Mouse (Mus musculus): Measurements from ENCODE around the gene Vmp1. TPM values are rescaled to one million over a fixed set of nuclear protein-coding genes. Genes with fewer than 3 reads are reported as not detected.

The Vmp1 gene
- polyA plus RNA-seq, 3 experiments from 2014 or later, result 484 to 529 (median 503) TPM

- ATAC-seq, result no peak
These were observed 125.4 kb downstream of the Vmp1 start for GRCm38 (mm10) chr11:86558258-86558657.

DNA sequence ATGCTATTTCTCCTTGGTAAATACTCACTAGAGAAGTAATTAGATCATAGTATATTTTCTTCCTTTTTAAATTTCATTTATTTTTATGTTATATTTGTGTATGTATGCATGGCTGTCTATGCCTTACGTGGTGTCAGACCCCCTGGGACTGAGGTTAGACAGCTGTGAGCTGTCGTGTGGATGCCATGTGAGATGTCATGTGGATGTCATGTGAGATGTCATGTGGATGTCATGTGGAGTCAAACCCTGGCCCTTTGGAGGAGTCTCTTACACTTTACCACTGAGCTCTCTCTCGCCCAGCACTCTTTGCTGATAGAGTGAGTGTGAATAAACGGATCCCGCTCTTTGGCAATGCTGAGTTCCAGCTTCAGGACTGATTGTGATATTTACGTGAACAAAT, 130.1 kb downstream of the Vmp1 start:
- no peak for ATAC-seq

DNA sequence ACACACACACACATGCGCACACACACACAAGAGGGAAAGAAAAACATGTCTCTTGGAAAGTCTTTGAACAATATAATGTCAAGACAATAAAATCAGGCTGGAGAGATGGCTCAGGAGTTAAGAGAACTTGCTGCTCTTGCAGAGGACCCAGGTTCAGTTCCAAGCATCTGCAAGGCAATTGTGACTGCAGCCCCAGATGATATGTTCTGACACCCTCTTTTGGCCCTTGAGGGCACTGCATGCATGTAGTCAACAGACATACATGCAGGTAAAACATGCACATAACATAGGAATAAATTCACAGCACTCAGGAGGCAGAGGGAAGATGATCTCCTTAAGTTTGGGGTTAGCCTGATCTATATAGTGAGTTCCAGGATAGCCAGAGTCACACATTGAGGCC, 136.2 kb downstream of the Vmp1 start:
- no peak for ATAC-seq

DNA sequence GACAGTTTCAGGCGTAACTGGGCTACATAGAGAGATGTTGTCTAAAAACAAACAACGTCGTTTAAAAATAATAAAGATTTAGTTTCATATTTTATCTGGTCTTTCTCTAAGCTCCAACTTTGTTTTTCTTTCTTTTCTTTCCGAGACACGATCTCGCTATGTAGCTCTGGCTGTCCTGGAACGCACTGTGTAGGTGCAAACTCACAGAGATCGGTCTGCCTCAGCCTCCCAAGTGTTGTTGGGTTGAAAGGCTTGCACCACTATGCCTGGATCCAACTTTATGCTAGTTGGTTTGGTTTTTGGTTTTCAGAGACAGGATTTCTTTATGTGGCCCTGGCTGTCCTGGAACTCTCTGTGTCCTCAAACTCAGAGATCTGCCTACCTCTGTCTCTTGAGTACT, 138.1 kb downstream of the Vmp1 start:
- ATAC-seq, result no peak

DNA sequence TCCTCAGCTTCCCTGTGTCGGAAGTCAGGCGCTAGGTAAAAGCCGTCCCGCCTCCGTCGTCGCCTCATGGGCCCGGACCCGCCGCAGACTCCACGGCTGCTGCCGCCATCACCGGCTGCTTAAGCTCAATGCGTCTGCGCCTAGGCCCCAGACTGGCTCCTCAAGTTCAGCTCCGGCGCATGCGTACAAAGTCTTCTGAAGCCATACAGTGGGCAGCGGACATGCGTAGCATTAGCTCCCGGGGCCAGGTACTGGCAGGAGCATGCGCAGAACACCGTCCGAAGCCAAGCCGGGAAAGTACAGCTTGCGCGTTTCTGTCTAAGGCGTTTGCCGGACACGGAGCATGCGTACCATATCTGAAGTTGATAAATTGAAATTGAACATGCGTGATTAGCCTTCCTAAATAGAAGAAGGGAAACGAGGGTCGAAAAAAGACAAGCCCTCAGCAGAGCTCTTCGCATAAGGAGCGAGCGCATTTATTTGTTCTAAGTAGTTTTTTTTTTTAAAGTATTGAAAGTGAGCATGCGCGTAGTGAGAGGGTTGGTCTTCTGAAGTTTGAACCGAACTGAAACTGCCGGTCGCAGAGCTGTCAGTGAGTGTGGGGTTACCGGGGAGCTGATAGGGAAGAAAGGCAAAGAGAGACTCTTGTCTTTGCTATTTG, 138.9 kb downstream of the Vmp1 start, which contains the start of the genes Rps6kb1 and Tubd1:
Gene Rps6kb1, minus strand, starts transcription at position 167 of the 661 bp plus-strand sequence.
Gene Tubd1, plus strand, starts transcription at position 353 of the 661 bp plus-strand sequence.
- peak; percentile 91 for ATAC-seq

DNA sequence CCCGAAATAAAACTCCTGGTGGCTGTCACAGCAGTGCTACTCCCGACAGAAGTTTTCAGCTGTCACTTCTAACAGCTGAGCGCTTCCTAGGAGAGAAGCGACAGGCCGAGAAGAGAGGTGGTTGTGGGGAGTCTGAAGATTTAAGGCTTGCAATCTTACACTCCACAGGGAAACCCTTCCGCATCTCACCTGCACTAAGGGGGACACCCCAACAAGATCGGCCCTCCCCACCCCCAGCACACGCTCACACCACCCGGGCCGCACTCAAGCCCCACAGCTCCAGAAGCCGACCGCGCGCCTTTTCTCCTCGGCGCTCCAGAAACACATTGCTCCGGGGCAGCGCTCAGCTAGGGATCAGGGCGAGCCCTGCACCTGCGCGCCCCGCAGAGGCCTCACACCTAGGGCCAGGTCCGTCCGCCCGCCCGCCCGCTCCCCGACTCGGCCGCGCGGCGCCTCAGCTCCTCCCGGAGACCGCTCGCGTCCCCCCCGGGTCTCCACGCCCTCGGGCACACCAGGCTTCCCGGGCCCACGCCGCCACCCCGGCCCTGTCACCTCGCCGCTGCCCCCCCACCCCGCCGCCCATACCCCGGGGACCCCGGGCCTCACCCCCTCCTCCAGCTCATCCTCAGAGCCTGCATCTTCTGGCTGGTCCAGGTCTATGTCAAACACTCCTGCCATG, 139.5 kb downstream of the Vmp1 start:
- no peak for ATAC-seq

DNA sequence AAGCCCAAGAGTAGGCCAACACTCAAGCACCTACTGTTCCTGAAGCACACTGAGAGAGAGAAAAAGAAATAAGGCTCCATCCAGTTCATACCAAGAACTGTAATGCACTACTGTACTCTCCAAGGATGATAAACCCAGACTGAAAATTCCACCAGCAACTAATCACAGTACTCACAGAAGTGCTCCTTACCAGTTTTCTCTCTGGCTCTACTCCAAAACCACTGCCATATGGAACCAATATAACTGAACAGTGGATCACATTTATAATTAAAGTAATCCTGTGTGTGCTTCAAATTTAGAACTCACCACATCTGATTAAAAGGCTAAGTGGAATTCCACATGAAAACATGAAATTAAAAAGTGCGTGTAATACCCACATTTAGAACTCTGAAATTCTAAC, 140.8 kb downstream of the Vmp1 start:
- no peak for ATAC-seq

DNA sequence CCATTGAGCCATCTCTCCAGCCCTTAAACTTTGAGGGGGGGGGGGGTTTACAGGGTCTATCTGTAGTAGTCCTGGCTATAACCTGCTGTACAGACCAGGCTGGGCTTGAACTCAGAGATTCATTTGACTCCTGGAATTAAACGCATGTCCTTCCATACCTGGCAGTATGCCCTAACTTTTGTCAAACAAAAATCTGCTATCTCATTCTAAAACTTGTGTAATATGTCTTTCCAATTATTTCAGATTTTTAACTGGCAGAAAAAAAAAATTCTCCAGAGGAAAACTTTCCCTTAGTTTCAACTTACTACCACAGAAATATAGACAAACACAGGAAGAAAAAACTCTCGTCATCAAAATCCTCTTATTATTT, 143.2 kb downstream of the Vmp1 start:
- no peak for ATAC-seq

DNA sequence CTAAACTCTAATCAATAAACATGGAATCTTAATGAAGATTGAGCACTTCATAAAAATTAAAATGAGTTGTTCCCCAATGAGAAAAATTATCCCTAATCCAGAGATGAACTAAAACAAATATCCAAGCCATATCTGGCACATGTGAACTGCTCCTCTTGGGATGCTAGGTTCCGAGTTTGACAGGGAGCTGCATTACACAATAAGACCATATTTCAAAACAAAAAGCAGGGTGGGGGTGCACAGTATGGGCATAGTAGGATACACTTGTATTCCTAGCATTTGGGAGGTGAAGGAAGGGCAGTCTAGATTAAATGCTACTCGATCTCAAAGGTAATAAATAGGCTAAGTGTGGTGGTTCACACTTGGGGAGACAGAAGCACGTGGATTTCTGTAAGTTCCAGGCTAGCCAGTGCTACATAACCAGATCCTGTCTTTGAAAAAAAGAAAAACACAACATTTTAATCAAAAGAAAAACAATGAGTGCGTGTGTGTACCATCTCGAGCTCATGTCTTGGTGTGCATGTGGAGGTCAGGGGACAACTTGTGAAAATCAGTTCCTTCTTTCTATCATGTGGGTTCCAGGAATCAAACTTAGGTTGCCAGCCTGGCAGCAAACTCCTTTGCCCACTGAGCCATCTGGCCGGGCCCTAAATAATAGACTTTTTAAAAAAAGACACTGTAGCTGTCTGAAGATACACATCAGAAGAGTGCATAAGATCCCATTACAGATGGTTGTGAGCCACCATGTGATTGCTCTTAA, 143.7 kb downstream of the Vmp1 start:
- ATAC-seq, result no peak

- ATAC-seq, result no peak
These were observed 144.8 kb downstream of the Vmp1 start for GRCm38 (mm10) chr11:86538786-86539185.

DNA sequence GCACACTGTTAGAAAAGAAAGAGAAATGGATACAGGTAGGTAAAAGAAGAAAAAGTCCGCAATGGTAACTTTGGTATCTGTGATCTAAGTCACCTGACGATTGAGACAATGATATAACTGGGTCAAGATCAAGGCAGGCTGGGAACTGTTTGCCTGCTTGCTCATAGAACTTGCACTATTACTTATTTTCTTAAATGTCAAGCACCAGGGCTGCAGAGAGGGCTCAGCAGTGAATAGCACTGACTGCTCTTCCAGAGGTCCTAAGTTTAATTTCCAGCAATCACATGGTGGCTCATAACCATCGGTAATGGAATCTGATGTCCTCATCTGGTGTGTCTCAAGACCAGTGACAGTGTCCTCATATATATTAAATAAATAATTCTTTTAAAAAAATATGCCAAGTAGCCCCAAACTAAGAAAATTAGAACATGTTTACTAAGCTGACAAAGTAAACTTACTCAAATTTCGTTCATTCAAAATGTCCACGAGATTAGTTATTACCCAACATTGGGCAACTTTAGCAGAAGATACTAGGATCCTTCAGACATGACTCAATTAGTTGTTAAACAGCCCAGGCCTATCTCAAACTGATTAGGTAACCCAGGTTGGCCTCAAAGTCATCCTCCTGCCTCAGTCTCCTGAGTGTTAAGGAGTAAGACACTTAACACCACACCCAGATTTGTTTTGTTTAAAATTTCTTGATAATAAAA, 149.3 kb downstream of the Vmp1 start:
- ATAC-seq, result no peak

Other genes with a start within 250 kb of the Vmp1 start
- 10 to 100 TPM; 54.8 to 62.4 (median 55.9) TPM for gene Rnft1, start 199.2 kb downstream of the Vmp1 start, polyA plus RNA-seq (2017; shearing (Covaris generic))
- 10 to 100 TPM; 56.3 to 59.1 (median 57.3) TPM for gene Rps6kb1, start 139.0 kb downstream of the Vmp1 start, polyA plus RNA-seq (2017; shearing (Covaris generic))
- gene Tubd1, start 138.8 kb downstream of the Vmp1 start, polyA plus RNA-seq (2017; shearing (Covaris generic)), result 1 to 10 TPM; 4.8 to 8.2 (median 5.6) TPM
- gene Ptrh2, start 149 bp upstream of the Vmp1 start, polyA plus RNA-seq (2017; shearing (Covaris generic)), result 10 to 100 TPM in 1 of 3 experiments, 1 to 10 TPM in 2; 9.4 to 10.7 (median 10.0) TPM
- gene Cltc, start 73.7 kb upstream of the Vmp1 start, polyA plus RNA-seq (2017; shearing (Covaris generic)), result 100 to 1,000 TPM in 1 of 3 experiments, 10 to 100 TPM in 2; 73.6 to 108 (median 79.1) TPM
- 10 to 100 TPM; 13.2 to 26.8 (median 14.3) TPM for gene Dhx40, start 123.9 kb upstream of the Vmp1 start, polyA plus RNA-seq (2017; shearing (Covaris generic))

All from inflammation-experienced regulatory T-cells, adult 6 months (primary cell).